Mouse (Mus musculus) cerebellum, postnatal 4 days (tissue): Measurements from ENCODE around the gene Dennd1c.
"Not testable (repeated sequence)": the region's sequence is repeated elsewhere in the genome, so short reads cannot be mapped to it uniquely, and the experiment has no call there.

Experiments
- DNase-seq, 2 experiments: peaks; one replicate each; pipeline ENCODE4 v3.0.0; 2022; ENCODE audit warnings: low spot score in 2 of 2, mixed read lengths in 1 of 2

Dennd1c gene

GRCm38 (mm10) chr17:57095855-57096622, 17.7 kb upstream of the Dennd1c start:
- no peak for DNase-seq

DNA sequence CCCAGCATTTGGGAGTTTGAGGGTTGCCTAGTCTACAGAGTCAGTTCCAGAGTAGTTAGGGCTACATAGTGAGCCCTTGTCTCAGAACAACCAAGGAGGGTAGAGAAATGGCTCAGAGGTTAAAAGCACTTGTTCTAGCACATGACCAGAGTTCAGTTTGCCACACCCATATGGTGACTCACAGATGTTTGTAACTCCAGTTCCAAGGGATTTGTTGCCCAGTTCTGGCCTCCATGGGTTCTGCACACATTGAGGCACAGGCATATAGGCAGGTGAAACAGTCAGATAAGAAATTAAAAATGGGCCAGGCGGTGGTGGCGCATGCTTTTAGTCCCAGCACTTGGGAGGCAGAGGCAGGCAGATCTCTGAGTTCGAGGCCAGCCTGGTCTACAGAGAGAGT, 15.9 kb upstream of the Dennd1c start:
- DNase-seq, result no peak

- peak; percentile 52 to 71 for DNase-seq
These were observed 8.9 kb upstream of the Dennd1c start, which contains the start of gene Tubb4a for GRCm38 (mm10) chr17:57087049-57087832. Tubb4a (minus strand) TSS chr17:57087782.

GRCm38 (mm10) chr17:57085970-57086757, 7.8 kb upstream of the Dennd1c start:
- DNase-seq, result peak in 1 of 2 experiments; percentile 46

GRCm38 (mm10) chr17:57082481-57082880, 4.2 kb upstream of the Dennd1c start:
- no peak for DNase-seq

DNA sequence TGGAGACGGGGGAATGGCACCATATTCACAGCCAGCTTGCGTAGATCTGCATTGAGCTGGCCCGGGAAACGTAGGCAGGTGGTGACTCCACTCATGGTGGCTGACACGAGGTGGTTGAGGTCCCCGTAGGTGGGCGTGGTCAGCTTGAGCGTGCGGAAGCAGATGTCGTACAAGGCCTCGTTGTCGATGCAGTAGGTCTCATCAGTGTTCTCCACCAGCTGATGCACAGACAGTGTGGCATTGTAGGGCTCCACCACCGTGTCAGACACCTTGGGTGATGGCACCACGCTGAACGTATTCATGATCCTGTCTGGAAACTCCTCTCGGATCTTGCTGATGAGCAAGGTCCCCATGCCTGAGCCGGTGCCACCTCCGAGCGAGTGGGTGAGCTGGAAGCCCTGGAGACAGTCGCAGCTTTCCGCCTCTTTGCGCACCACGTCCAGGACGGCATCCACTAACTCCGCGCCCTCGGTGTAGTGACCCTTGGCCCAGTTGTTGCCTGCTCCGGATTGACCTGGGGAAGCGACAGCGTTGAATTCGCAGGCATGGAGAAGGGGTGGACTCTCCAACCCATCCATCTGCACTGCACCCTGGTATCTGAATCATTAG, 3.0 kb upstream of the Dennd1c start:
- no peak for DNase-seq

DNA sequence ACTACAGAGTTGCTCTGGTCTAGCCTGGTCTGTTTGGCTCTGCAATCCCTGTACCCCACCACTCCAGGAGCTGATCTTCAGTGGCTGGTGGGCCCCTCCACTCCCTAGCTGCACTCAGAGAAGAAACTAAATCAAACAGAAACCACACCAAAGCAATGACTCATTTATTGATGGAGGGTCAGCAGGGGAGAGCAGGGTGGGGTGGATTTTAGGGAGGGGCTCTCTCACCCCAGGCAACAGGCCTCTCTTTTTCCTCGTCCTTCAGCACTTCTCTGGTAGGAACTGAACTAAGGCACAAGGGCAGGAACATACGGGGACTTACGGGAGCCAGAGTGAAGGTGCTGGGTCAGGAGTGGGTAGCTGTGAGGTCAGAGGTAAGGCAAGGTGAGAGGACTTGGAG, 1.6 kb upstream of the Dennd1c start:
- DNase-seq, result no peak

DNA sequence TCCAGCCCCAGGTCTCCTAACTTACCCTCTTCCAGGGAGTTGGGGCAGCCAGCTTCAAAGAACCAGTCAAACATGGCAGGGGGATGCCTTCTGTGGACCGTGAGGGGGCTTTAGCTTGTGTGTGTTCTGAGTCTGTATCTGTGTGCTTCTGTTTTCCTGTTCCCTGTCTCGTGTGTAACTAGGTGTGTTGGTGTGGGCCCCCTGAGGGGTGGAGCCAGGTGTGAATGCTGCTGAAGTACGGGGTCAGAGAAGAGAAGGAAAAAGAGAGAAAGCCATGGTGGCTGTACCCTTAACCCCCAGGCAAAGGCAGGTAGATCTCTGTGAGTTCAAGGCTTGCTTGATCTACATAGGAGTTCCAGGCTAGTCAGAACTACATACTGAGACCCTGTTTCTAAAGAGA, 1.4 kb downstream of the Dennd1c start:
- no peak for DNase-seq

DNA sequence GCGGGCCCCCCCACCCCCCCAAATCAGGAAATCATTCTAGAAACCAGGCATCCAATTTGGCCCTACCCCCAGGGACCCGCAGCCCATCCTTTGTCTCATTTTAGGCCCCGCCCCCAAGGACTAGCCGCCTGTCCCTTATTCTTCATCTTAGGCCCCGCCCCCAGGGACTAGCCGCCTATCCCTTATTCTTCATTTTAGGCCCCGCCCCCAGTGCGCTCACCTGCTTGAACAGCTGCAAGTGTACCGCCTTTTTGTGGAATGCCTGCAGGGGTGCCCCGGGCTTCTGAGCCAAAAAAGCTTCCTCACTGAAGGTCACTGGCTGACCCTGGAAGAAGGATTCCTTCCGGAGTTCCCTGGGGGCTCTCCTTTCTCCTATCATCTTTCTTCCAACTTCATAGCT, 7.6 kb downstream of the Dennd1c start:
- DNase-seq, result no peak

- DNase-seq, result no peak
These were observed 8.0 kb downstream of the Dennd1c start for GRCm38 (mm10) chr17:57070272-57070671.

DNA sequence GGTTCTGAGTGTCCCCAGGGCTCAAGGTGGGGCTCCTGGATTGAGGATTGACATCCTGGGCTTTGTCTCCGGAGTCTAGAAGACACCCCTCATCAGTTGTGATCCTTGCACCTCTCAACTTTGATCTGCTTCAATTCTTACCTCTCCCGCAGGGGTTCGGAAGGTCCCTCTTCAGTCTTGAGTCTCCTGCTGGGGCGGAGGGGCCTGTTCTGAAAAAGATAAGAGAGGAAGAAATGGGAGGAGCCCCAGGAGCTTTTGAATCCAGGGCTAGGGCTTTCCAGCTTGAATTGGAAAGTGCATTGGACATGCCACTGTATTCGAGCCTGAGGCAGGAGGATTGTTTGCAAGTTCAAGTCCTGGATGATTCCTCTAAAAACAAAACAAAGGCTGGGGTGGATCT, 11.4 kb downstream of the Dennd1c start:
- DNase-seq, result no peak

- no peak for DNase-seq
These were observed 15.3 kb downstream of the Dennd1c start for GRCm38 (mm10) chr17:57063031-57063430.

DNA sequence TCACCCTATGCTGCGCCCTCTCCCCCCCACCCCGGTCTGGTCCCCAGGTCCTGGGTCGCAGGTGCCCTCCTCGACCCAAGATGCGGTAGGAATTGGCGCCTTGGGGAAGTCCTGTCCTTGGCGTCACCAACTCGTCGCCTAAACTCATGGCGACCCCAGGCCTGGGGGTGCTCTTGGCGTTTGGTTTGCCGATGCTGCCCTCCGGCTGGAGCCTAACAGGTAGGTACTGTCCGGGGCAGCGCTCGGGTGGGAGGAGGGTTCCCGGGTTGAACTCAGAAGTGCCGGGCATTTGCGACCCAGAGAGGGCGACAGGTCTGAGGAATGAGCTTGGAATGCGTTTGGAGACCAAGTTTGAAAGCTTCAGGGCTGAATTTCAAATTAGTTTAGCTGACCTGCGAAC, 15.8 kb downstream of the Dennd1c start:
- no peak for DNase-seq

GRCm38 (mm10) chr17:57062011-57062521, 16.2 kb downstream of the Dennd1c start:
- no peak for DNase-seq

DNA sequence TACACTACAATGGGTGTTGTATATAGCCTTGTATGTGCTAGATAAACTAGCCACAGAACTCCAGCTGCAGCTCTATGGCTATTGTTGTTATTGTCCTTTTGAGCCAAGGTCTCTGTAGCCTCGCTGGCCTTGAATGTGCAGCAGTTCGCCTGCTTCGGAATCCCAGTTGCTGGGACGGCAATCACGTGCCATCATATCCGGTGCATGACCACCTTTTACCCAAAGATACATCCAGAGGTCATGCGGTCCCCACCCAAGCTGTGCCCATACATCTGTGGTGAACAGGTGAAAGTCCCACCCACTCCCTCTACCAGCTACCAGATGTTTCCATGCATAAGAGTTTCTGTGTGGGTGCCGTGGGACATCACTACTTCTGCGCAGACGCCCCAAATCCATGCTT, 17.2 kb downstream of the Dennd1c start:
- DNase-seq, result no peak

DNA sequence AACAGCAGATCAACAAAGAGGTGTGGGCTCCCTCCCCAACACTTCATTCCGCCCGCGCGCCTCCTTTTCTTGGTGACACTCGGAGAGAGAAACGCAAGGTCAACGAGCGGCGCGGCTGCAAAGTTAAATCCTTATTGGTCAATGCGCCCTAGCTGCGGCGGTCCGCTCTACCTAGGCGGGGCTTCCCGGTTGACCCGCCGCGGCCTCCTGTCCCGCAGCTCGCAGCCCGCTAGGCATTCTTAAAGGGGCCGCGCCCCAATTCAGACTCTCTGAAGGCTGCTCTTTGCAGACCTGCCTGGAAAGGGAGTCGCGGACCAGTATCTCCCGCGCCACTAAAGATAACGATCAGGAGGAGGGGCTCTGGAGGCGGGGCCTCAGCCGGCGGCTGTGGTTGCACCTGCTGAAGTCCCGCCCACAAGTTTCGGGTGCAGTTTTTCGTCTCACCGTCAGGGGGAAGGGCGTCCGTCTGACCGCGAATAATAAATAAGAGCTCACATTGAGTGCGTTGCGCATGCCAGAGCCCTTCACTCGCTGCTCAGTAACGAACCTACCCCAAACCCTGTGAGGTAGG, 18.0 kb downstream of the Dennd1c start:
- peak; percentile 80 to 91 for DNase-seq

DNA sequence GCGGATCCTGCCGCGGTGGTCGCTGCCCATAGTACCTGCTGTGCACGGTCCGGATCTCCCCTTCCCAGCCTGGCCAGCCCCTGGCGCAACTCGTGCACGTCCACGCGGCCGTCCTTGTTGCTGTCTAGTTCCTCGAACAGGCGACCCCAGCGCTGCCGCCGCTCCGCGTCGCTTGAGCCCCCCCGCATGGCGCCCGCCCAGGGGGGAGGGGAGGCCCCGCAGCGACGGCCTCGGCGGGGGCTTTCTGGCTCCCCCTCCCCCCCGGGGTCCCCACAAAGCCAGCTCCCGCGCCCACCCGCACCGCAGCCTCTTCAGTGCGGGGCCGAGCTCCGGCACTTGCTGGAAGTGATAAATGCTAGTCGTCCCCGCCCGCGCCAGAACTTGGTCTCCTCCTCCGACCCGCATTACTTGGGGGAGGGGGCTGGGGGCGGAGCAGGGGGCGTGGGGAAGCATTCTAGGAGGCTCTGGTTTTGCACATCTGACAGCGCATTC, 18.8 kb downstream of the Dennd1c start, which contains the start of gene Slc25a23:
TSS of gene Slc25a23 (minus strand) at position 378 of the 492 bp plus-strand sequence.
- peak; percentile 65 to 76 for DNase-seq

GRCm38 (mm10) chr17:57058891-57059485, 19.3 kb downstream of the Dennd1c start, which contains the start of gene Crb3:
Crb3 (plus strand) TSS chr17:57059105.
- DNase-seq, result peak in 1 of 2 experiments; percentile 34

DNA sequence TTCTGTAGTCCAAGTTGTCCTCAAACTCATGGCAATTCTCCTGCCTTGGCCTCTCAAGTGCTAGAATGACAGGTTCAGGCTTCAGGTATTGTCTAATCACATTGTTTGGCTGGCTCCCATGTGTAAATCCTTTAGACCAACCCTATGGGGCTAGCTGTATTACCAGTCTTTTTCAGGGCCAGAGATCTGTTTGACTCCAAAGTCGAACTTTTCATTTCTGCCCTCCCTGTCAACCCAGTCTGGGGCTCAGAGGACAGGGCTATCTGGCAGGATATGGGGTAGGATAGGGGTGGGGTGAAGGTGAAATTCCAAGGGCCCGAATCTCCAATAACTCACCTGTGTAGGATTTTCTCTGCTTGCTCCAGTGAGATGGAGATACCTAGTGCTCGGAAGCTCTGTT, 22.1 kb downstream of the Dennd1c start:
- DNase-seq, result no peak

DNA sequence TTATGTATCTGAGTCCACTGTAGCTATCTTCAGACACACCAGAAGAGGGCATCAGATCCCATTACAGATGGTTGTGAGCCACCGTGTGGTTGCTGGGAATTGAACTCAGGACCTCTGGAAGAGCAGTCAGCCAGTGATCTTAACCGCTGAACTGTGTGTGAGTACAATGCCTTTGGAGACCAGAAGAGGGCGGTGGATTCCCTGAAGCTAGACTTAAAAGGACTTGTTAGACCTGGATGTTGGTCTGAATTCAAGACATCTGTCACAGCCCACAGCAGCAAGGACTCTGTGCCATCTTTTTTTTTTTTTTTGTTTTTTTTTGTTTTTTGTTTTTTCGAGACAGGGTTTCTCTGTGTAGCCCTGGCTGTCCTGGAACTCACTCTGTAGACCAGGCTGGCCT, 26.6 kb downstream of the Dennd1c start:
- DNase-seq, result not testable (repeated sequence)
